Mouse (Mus musculus): Measurements from ENCODE around the gene Fkbp1a. TPM values are rescaled to one million over a fixed set of nuclear protein-coding genes. Genes with fewer than 3 reads are reported as not detected.

The Fkbp1a gene
- total and polyA plus RNA-seq, 3 experiments: 26.2 to 1,080 (median 304) TPM

DNA sequence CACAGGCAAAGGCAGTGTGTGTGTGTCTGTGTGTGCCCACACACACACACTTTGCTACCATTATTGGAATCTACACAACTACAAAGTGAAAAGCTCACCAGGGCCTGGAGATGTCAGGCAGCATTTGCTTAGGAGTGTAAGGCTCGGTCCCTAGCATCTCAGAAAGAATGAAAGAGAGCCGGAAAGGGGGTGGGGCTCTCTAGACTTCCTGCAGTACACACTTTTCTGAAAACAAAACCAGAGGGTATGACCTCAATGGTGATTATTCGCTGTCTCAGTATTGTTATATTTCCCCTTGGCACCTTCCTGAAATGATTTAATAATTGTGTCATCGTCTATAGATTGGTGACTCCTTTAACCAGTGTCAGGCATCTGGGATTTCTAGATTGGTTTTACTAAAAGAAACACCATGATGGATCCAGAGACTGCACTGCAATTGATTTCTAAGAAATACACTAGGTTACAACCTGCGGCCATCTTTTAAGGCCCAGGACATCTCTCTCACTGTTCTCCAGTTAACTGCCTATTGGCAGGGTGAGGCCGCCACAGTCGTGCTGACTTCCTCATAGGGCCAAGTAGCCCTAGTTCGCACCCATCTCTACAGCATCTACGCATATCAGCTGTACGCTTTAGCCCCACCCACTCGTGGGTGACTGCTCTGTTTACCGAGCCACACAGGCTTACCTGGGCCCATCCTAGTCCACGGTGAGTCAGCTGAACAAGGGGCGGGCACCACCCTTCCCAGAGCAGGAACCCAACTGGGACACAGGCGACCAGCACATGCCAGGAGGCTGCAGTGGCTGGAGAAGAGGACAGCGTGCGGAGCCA lies 29.8 kb downstream of the Fkbp1a start, which contains the start of gene Sdcbp2:
TSS of gene Sdcbp2 (plus strand) at position 750 of the 828 bp plus-strand sequence.
- Histone ChIP-seq H3K9me3 (replicated peaks; ENCODE audit: insufficient read depth, low read length) (no peaks in the 10 kb centered on the region), H3K4me3 (ENCODE audit: control insufficient read depth in 1 of 2, insufficient read depth in 1 of 2, low read depth in 2 of 2, low read length in 2 of 2) (no peak within 1 kb of the TSS), H3K9ac (ENCODE audit: control insufficient read depth, low read depth, low read length, poor library complexity, severe bottlenecking) (no peak within 1 kb of the TSS), H3K27ac (ENCODE audit: control insufficient read depth, low read depth, low read length) (no peak within 1 kb of the TSS), H3K36me3 (ENCODE audit: control insufficient read depth in 1 of 2, insufficient read depth in 2 of 2, low read length in 2 of 2) (no peaks in the 10 kb centered on the region), H3K4me1 (ENCODE audit: control insufficient read depth in 1 of 2, insufficient read depth in 2 of 2, low read length in 2 of 2) (no peaks in the 10 kb centered on the region), H3K27me3 (ENCODE audit: control insufficient read depth in 1 of 2, insufficient read depth in 2 of 2, low read length in 2 of 2) (no peaks in the 10 kb centered on the region; a peak in 1 of 4 replicates), H3K79me2 (ENCODE audit: control insufficient read depth, insufficient read depth, low read length, poor library complexity) (no peaks in the 10 kb centered on the region)
- peak; percentile 44 for DNase-seq (ENCODE audit: low read depth, low spot score)
- TF ChIP-seq MAX (IDR thresholded peaks at IDR 0.05; ENCODE audit: low read length): no peak
- TF ChIP-seq RCOR1 (IDR thresholded peaks at IDR 0.05; ENCODE audit: low read depth, low read length): no peak
- no peak for TF ChIP-seq RAD21 (IDR thresholded peaks at IDR 0.05; ENCODE audit: low read depth, low read length)
- TF ChIP-seq TBP (IDR thresholded peaks at IDR 0.05; ENCODE audit: low read depth, low read length): no peak
- TF ChIP-seq EP300 (IDR thresholded peaks at IDR 0.05; ENCODE audit: low read depth in 1 of 2, low read length in 2 of 2): no peak
- TF ChIP-seq JUND (IDR thresholded peaks at IDR 0.05; ENCODE audit: low read depth, low read length): no peak
- TF ChIP-seq CHD1 (IDR thresholded peaks at IDR 0.05; ENCODE audit: low read depth, low read length): no peak
- TF ChIP-seq ETS1 (IDR thresholded peaks at IDR 0.05; ENCODE audit: low read depth, low read length): no peak
- no peak for TF ChIP-seq ZNF384 (IDR thresholded peaks at IDR 0.05; ENCODE audit: low read depth, low read length)
- no peak for TF ChIP-seq CHD2 (IDR thresholded peaks at IDR 0.05; ENCODE audit: low read length)
- no peak for TF ChIP-seq MXI1 (IDR thresholded peaks at IDR 0.05; ENCODE audit: low read depth, low read length)
- TF ChIP-seq SMC3 (IDR thresholded peaks at IDR 0.05; ENCODE audit: low read depth, low read length): no peak
- TF ChIP-seq POLR2A (IDR thresholded peaks at IDR 0.05; ENCODE audit: control insufficient read depth in 1 of 2, insufficient read depth in 1 of 2, low read depth in 1 of 2, low read length in 2 of 2, poor library complexity in 1 of 2): no peak
- TF ChIP-seq TCF12 (IDR thresholded peaks at IDR 0.05; ENCODE audit: low read depth, low read length): no peak
- no peak for TF ChIP-seq MEF2A (IDR thresholded peaks at IDR 0.05; ENCODE audit: extremely low read depth, insufficient replicate concordance, low read depth, low read length, poor library complexity, severe bottlenecking)
- TF ChIP-seq MAZ (IDR thresholded peaks at IDR 0.05; ENCODE audit: low read depth, low read length): no peak
- no peak for TF ChIP-seq NELFE (IDR thresholded peaks at IDR 0.05; ENCODE audit: low read depth, low read length)
- TF ChIP-seq KAT2A (conservative IDR thresholded peaks at IDR 0.05; ENCODE audit: low read depth, low read length): no peak
- TF ChIP-seq TAL1 (IDR thresholded peaks at IDR 0.05; ENCODE audit: low read length): no peak
- TF ChIP-seq GATA1 (IDR thresholded peaks at IDR 0.05; ENCODE audit: low read depth, low read length): no peak

DNA sequence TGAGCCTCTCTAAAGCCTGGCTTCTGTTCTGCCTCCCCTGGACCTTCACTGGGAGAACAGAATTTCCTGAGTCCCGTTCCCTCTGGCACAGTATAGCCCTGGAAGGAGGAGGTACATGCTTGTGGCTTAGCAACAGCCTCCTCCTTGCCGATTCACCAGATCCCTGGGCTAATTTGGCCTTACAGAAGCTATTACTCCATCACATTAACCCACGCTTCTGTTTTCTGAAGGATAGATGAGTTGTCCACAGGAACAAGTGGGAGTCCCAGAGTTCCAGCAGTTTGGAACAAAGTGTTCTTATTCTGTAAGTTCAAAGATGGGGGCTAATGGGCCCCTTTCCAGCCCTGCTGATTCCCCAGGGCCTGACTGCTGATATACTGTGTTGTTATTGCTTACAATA lies 31.4 kb downstream of the Fkbp1a start:
- H3K36me3 ChIP-seq (ENCODE audit: control insufficient read depth in 1 of 2, insufficient read depth in 2 of 2, low read length in 2 of 2): no peaks in the 10 kb centered on the region
- no peak for DNase-seq (ENCODE audit: low read depth, low spot score)
- H3K27ac ChIP-seq (ENCODE audit: control insufficient read depth, low read depth, low read length): no peak overlapping the region
- no peaks in the 10 kb centered on the region; a peak in 1 of 4 replicates for H3K27me3 ChIP-seq (ENCODE audit: control insufficient read depth in 1 of 2, insufficient read depth in 2 of 2, low read length in 2 of 2)
- no peaks in the 10 kb centered on the region for H3K4me1 ChIP-seq (ENCODE audit: control insufficient read depth in 1 of 2, insufficient read depth in 2 of 2, low read length in 2 of 2)
- H3K9me3 ChIP-seq (replicated peaks; ENCODE audit: insufficient read depth, low read length): no peaks in the 10 kb centered on the region
- no peaks in the 10 kb centered on the region for H3K79me2 ChIP-seq (ENCODE audit: control insufficient read depth, insufficient read depth, low read length, poor library complexity)
- no peak for TF ChIP-seq GATA1 (IDR thresholded peaks at IDR 0.05; ENCODE audit: low read depth, low read length)
- TF ChIP-seq KAT2A (conservative IDR thresholded peaks at IDR 0.05; ENCODE audit: low read depth, low read length): no peak
- no peak for TF ChIP-seq UBTF (IDR thresholded peaks at IDR 0.05; ENCODE audit: borderline replicate concordance, insufficient read depth, low read depth, low read length)
- no peak for TF ChIP-seq BHLHE40 (IDR thresholded peaks at IDR 0.05; ENCODE audit: borderline replicate concordance, low read depth, low read length)
- H3K9ac ChIP-seq (ENCODE audit: control insufficient read depth, low read depth, low read length, poor library complexity, severe bottlenecking): no peak overlapping the region
- no peak overlapping the region for H3K4me3 ChIP-seq (ENCODE audit: control insufficient read depth in 1 of 2, insufficient read depth in 1 of 2, low read depth in 2 of 2, low read length in 2 of 2)
